Mouse (Mus musculus): Measurements from ENCODE around the gene Noxred1. TPM values are rescaled to one million over a fixed set of nuclear protein-coding genes. Genes with fewer than 3 reads are reported as not detected.

Noxred1 gene
- polyA plus RNA-seq, 1 experiment from 2014 or later: 0.50 TPM

GRCm38 (mm10) chr12:87266827-87267603 lies 28.5 kb upstream of the Noxred1 start:
- H3K4me1 ChIP-seq (replicated peaks): peaks cover 29% of the 10 kb centered on the region
- under 1% methylated on average over 31 of the region's 31 CpGs for whole genome bisulfite sequencing
- H3K4me3 ChIP-seq: peak overlapping the region; percentile 81
- no peaks in the 10 kb centered on the region for H3K27me3 ChIP-seq (ENCODE audit: insufficient read depth, poor library complexity, severe bottlenecking)
- H3K9me3 ChIP-seq: no peaks in the 10 kb centered on the region
- no peak for DNase-seq (ENCODE audit: low spot score)
- peaks cover 63% of the 10 kb centered on the region for H3K36me3 ChIP-seq
- H3K27ac ChIP-seq: peak overlapping the region; percentile 97

- Histone ChIP-seq H3K36me3 (peaks cover 63% of the 10 kb centered on the region), H3K27ac (peak within 1 kb of the TSS; percentile 97), H3K27me3 (ENCODE audit: insufficient read depth, poor library complexity, severe bottlenecking) (no peaks in the 10 kb centered on the region), H3K4me1 (replicated peaks) (peaks cover 29% of the 10 kb centered on the region), H3K9me3 (no peaks in the 10 kb centered on the region), H3K4me3 (peak within 1 kb of the TSS; percentile 81)
- WGBS: under 1% methylated on average over 31 of the region's 31 CpGs
- DNase-seq (ENCODE audit: low spot score): peak; percentile 90
These were observed 27.7 kb upstream of the Noxred1 start, which contains the start of the genes Vipas39 and Ahsa1 for GRCm38 (mm10) chr12:87266108-87266826. Vipas39 (minus strand) TSS chr12:87266256. Ahsa1 (plus strand) TSS chr12:87266479.

GRCm38 (mm10) chr12:87265444-87265843 lies 26.9 kb upstream of the Noxred1 start:
- peak overlapping the region; percentile 81 for H3K4me3 ChIP-seq
- peak overlapping the region; percentile 97 for H3K27ac ChIP-seq
- WGBS: 29% methylated on average over 11 of the region's 11 CpGs
- peaks cover 29% of the 10 kb centered on the region for H3K4me1 ChIP-seq (replicated peaks)
- H3K9me3 ChIP-seq: no peaks in the 10 kb centered on the region
- no peak for DNase-seq (ENCODE audit: low spot score)
- H3K36me3 ChIP-seq: peaks cover 63% of the 10 kb centered on the region
- no peaks in the 10 kb centered on the region for H3K27me3 ChIP-seq (ENCODE audit: insufficient read depth, poor library complexity, severe bottlenecking)

GRCm38 (mm10) chr12:87260562-87260961 lies 22.0 kb upstream of the Noxred1 start:
- H3K27me3 ChIP-seq (ENCODE audit: insufficient read depth, poor library complexity, severe bottlenecking): no peaks in the 10 kb centered on the region
- peaks cover 85% of the 10 kb centered on the region for H3K36me3 ChIP-seq
- 97% methylated on average over 8 of the region's 8 CpGs for WGBS
- no peak overlapping the region for H3K4me3 ChIP-seq
- no peak for DNase-seq (ENCODE audit: low spot score)
- no peaks in the 10 kb centered on the region for H3K9me3 ChIP-seq
- H3K27ac ChIP-seq: no peak overlapping the region
- H3K4me1 ChIP-seq (replicated peaks): peaks cover 10% of the 10 kb centered on the region

- Histone ChIP-seq H3K27ac (no peak overlapping the region), H3K9me3 (no peaks in the 10 kb centered on the region), H3K4me3 (no peak overlapping the region), H3K36me3 (peaks cover 97% of the 10 kb centered on the region), H3K4me1 (replicated peaks) (no peaks in the 10 kb centered on the region), H3K27me3 (ENCODE audit: insufficient read depth, poor library complexity, severe bottlenecking) (no peaks in the 10 kb centered on the region)
- DNase-seq (ENCODE audit: low spot score): no peak
- 92% methylated on average over 5 of the region's 5 CpGs for WGBS
These were observed 18.1 kb upstream of the Noxred1 start for GRCm38 (mm10) chr12:87256629-87257028.

- Histone ChIP-seq H3K4me1 (replicated peaks) (no peaks in the 10 kb centered on the region), H3K9me3 (no peaks in the 10 kb centered on the region), H3K4me3 (no peak overlapping the region), H3K27ac (no peak overlapping the region), H3K36me3 (peaks cover 97% of the 10 kb centered on the region), H3K27me3 (ENCODE audit: insufficient read depth, poor library complexity, severe bottlenecking) (no peaks in the 10 kb centered on the region)
- DNase-seq (ENCODE audit: low spot score): no peak
- WGBS: 94% methylated on average over 6 of the region's 6 CpGs
These were observed 15.3 kb upstream of the Noxred1 start for GRCm38 (mm10) chr12:87253878-87254277.

GRCm38 (mm10) chr12:87250161-87250560 lies 11.6 kb upstream of the Noxred1 start:
- no peak overlapping the region for H3K27ac ChIP-seq
- no peak overlapping the region for H3K4me3 ChIP-seq
- DNase-seq (ENCODE audit: low spot score): no peak
- peaks cover 92% of the 10 kb centered on the region for H3K36me3 ChIP-seq
- no peaks in the 10 kb centered on the region for H3K9me3 ChIP-seq
- H3K27me3 ChIP-seq (ENCODE audit: insufficient read depth, poor library complexity, severe bottlenecking): no peaks in the 10 kb centered on the region
- H3K4me1 ChIP-seq (replicated peaks): no peaks in the 10 kb centered on the region
- WGBS: 90% methylated on average over 6 of the region's 6 CpGs

GRCm38 (mm10) chr12:87236882-87237483 lies 1.5 kb downstream of the Noxred1 start:
- 87% methylated on average over 5 of the region's 5 CpGs for WGBS
- Histone ChIP-seq H3K27ac (no peak overlapping the region), H3K4me1 (replicated peaks) (no peaks in the 10 kb centered on the region), H3K36me3 (peaks cover 49% of the 10 kb centered on the region), H3K27me3 (ENCODE audit: insufficient read depth, poor library complexity, severe bottlenecking) (no peaks in the 10 kb centered on the region), H3K4me3 (no peak overlapping the region), H3K9me3 (no peaks in the 10 kb centered on the region)
- no peak for DNase-seq (ENCODE audit: low spot score)

- DNase-seq (ENCODE audit: low spot score): no peak
- no peaks in the 10 kb centered on the region for H3K36me3 ChIP-seq
- no peaks in the 10 kb centered on the region for H3K4me1 ChIP-seq (replicated peaks)
- no peaks in the 10 kb centered on the region for H3K27me3 ChIP-seq (ENCODE audit: insufficient read depth, poor library complexity, severe bottlenecking)
- H3K9me3 ChIP-seq: no peaks in the 10 kb centered on the region
- no peak overlapping the region for H3K4me3 ChIP-seq
- no peak overlapping the region for H3K27ac ChIP-seq
These were observed 8.1 kb downstream of the Noxred1 start for GRCm38 (mm10) chr12:87230379-87230895.

- H3K36me3 ChIP-seq: no peaks in the 10 kb centered on the region
- 90% methylated on average over 2 of the region's 2 CpGs for WGBS
- no peak for DNase-seq (ENCODE audit: low spot score)
- H3K9me3 ChIP-seq: no peaks in the 10 kb centered on the region
- H3K27ac ChIP-seq: no peak overlapping the region
- H3K27me3 ChIP-seq (ENCODE audit: insufficient read depth, poor library complexity, severe bottlenecking): no peaks in the 10 kb centered on the region
- no peaks in the 10 kb centered on the region for H3K4me1 ChIP-seq (replicated peaks)
- H3K4me3 ChIP-seq: no peak overlapping the region
These were observed 8.9 kb downstream of the Noxred1 start for GRCm38 (mm10) chr12:87229633-87230032.

GRCm38 (mm10) chr12:87226801-87227200 lies 11.7 kb downstream of the Noxred1 start:
- Histone ChIP-seq H3K27me3 (ENCODE audit: insufficient read depth, poor library complexity, severe bottlenecking) (no peaks in the 10 kb centered on the region), H3K4me1 (replicated peaks) (no peaks in the 10 kb centered on the region), H3K27ac (no peak overlapping the region), H3K4me3 (no peak overlapping the region), H3K9me3 (no peaks in the 10 kb centered on the region), H3K36me3 (no peaks in the 10 kb centered on the region)
- no peak for DNase-seq (ENCODE audit: low spot score)
- 76% methylated on average over 7 of the region's 7 CpGs for WGBS

GRCm38 (mm10) chr12:87224950-87225349 lies 13.6 kb downstream of the Noxred1 start:
- 76% methylated on average over 10 of the region's 10 CpGs for WGBS
- H3K27me3 ChIP-seq (ENCODE audit: insufficient read depth, poor library complexity, severe bottlenecking): no peaks in the 10 kb centered on the region

GRCm38 (mm10) chr12:87219362-87219761 lies 19.2 kb downstream of the Noxred1 start:
- no peaks in the 10 kb centered on the region for H3K27me3 ChIP-seq (ENCODE audit: insufficient read depth, poor library complexity, severe bottlenecking)
- DNase-seq (ENCODE audit: low spot score): no peak
- WGBS: 84% methylated on average over 7 of the region's 7 CpGs
- H3K4me1 ChIP-seq (replicated peaks): no peaks in the 10 kb centered on the region
- no peak overlapping the region for H3K27ac ChIP-seq
- no peaks in the 10 kb centered on the region for H3K9me3 ChIP-seq
- H3K36me3 ChIP-seq: no peaks in the 10 kb centered on the region
- no peak overlapping the region for H3K4me3 ChIP-seq

More at GRCm38 (mm10) chr12:87224950-87225349, 13.6 kb downstream of the Noxred1 start:
- H3K36me3 ChIP-seq: no peaks in the 10 kb centered on the region
- H3K27ac ChIP-seq: no peak overlapping the region
- no peaks in the 10 kb centered on the region for H3K9me3 ChIP-seq
- H3K4me3 ChIP-seq: no peak overlapping the region
- DNase-seq (ENCODE audit: low spot score): no peak
- no peaks in the 10 kb centered on the region for H3K4me1 ChIP-seq (replicated peaks)
